Mouse (Mus musculus): ENCODE measurements around the gene Gm10378. TPM values are rescaled to one million over a fixed set of nuclear protein-coding genes. Genes with fewer than 3 reads are reported as not detected.
"Not testable (repeated sequence)": the region's sequence is repeated elsewhere in the genome, so short reads cannot be mapped to it uniquely, and the experiment has no call there.

Gm10378 gene
- not detected in 2 replicates for polyA plus RNA-seq (2015; fragmentation: Nextera tagmentation; extraction: Ambion mirVana)

DNA sequence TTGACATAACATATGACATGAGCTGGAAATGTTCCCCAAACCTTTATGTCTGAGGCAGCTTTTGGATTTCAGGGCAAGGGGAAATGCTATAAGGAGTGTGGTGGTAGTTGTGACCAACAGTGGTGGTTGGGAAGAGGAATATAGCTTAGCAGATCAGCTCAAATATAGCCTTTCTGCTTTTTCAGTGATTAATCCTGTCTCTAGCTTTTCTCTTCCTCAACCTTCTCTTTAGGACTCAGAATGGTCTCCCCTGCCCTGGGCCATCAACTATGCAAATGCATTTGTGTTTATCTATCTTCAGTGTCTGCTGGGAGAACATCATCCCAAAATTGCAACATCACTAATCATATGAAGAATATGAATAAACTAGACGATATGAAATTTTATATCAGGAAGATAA is at the start of gene Gm10378:
Gene Gm10378 (plus strand): TSS at position 301 of the 400 bp plus-strand sequence.
- not testable (repeated sequence) for ATAC-seq (ENCODE audit: low read depth); H3K4me2 ChIP-seq (ENCODE audit: low read depth, low read length); H3K4me1 ChIP-seq (replicated peaks; ENCODE audit: control insufficient read depth, insufficient read depth, low read length); H3K27ac ChIP-seq (ENCODE audit: low read length); H3K9ac ChIP-seq (ENCODE audit: low read length); H3K27me3 ChIP-seq (ENCODE audit: control insufficient read depth, insufficient read depth, low read depth, low read length); H3K9me3 ChIP-seq (ENCODE audit: control insufficient read depth, low read length); H3K36me3 ChIP-seq (ENCODE audit: control insufficient read depth, insufficient read depth, low read length); H3K4me3 ChIP-seq (ENCODE audit: low read length)
- WGBS, result no CpG with 5 or more reads among the region's 1 CpGs

DNA sequence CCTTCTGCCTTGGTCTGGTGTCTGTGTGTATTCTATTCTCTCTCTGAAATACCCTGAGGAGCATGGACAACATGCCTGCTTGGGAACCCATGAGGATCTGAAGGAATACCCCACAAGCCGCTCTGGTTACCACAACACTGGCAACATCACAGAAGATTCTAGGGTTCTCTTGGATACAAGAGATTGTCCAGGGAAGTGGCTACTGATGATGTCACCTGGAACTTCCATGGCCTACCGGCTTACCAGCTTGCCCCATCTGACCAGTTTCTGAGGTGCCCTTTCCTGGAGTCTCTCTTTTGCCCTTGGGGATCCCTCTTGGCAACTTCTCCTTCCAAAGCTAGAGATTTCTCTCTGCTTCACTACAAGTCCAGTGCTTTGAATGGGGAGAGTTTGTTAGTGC is 13.9 kb upstream of the Gm10378 start, which contains the start of gene Gm3633:
Gene Gm3633 (minus strand): TSS at position 101 of the 400 bp plus-strand sequence.
- ATAC-seq (ENCODE audit: low read depth); H3K4me1 ChIP-seq (replicated peaks; ENCODE audit: control insufficient read depth, insufficient read depth, low read length); H3K4me2 ChIP-seq (ENCODE audit: low read depth, low read length); H3K4me3 ChIP-seq (ENCODE audit: low read length); H3K9ac ChIP-seq (ENCODE audit: low read length); H3K36me3 ChIP-seq (ENCODE audit: control insufficient read depth, insufficient read depth, low read length); H3K9me3 ChIP-seq (ENCODE audit: control insufficient read depth, low read length); H3K27ac ChIP-seq (ENCODE audit: low read length); H3K27me3 ChIP-seq (ENCODE audit: control insufficient read depth, insufficient read depth, low read depth, low read length): not testable (repeated sequence)
- 80% methylated on average over 1 of the region's 2 CpGs for WGBS

Small RNAs within 50 kb of the gene (microRNA-seq; reads per million reads assigned to microRNA genes)
- gene Gm23620, result not detected
- gene Gm25228, result not detected

Other genes with a start within 250 kb of the Gm10378 start
- not detected in 2 replicates for gene Gm8005, start 216.3 kb upstream of the Gm10378 start, polyA plus RNA-seq (2015; fragmentation: Nextera tagmentation; extraction: Ambion mirVana)
- not detected in 2 replicates for gene Gm8011, start 192.1 kb upstream of the Gm10378 start, polyA plus RNA-seq (2015; fragmentation: Nextera tagmentation; extraction: Ambion mirVana)
- not detected in 2 replicates for gene Gm8020, start 153.6 kb upstream of the Gm10378 start, polyA plus RNA-seq (2015; fragmentation: Nextera tagmentation; extraction: Ambion mirVana)
- gene Gm8024, start 131.7 kb upstream of the Gm10378 start, polyA plus RNA-seq (2015; fragmentation: Nextera tagmentation; extraction: Ambion mirVana), result not detected in 2 replicates
- gene Gm17124, start 56.1 kb upstream of the Gm10378 start, polyA plus RNA-seq (2015; fragmentation: Nextera tagmentation; extraction: Ambion mirVana), result not detected in 2 replicates
- gene Gm3633, start 14.0 kb upstream of the Gm10378 start, polyA plus RNA-seq (2015; fragmentation: Nextera tagmentation; extraction: Ambion mirVana), result not detected in 2 replicates
- gene Gm3015, start 112.9 kb downstream of the Gm10378 start, polyA plus RNA-seq (2015; fragmentation: Nextera tagmentation; extraction: Ambion mirVana), result not detected in 2 replicates
- gene Gm10377, start 142.0 kb downstream of the Gm10378 start, polyA plus RNA-seq (2015; fragmentation: Nextera tagmentation; extraction: Ambion mirVana), result not detected in 2 replicates
- gene Gm21977, start 197.5 kb downstream of the Gm10378 start, polyA plus RNA-seq (2015; fragmentation: Nextera tagmentation; extraction: Ambion mirVana), result not detected in 2 replicates